In genomic region chr10:39613973-39614372, GRCm38 (mm10) we compare ENCODE assay signal across 9 mouse cellular contexts. TPM values are rescaled to one million over a fixed set of nuclear protein-coding genes. Genes with fewer than 3 reads are reported as not detected.
DNase-seq lines count a peak whose midpoint lies in the region; ATAC-seq and TF ChIP-seq lines count a peak whose summit lies in the region.
"Had no signal": no experiment of that assay in that cellular context is flagged by ENCODE, and none has a peak within 500 bp of the region (broad histone marks: within the 10 kb centered on the region; RNA-seq: fewer than 3 reads in every experiment).

No protein-coding gene starts in this region.

- no peaks in the 10 kb centered on the region for H3K9me3 ChIP-seq in ES-Bruce4 (replicated peaks; ENCODE audit: control insufficient read depth, insufficient read depth, low read length, poor library complexity, severe bottlenecking)
- no peaks in the 10 kb centered on the region for H3K9me3 ChIP-seq in heart, postnatal 0 days (replicated peaks; ENCODE audit: control insufficient read depth, low read length)
- no peaks in the 10 kb centered on the region for H3K9me3 ChIP-seq in lung, embryonic 16.5 days (ENCODE audit: control insufficient read depth, low read length)
- H3K9me3 ChIP-seq: G1E had no signal

- TF ChIP-seq POLR2A in ES-Bruce4 (IDR thresholded peaks at IDR 0.05; ENCODE audit: insufficient read depth, low read length), result no peak

- no peaks in the 10 kb centered on the region for H3K36me3 ChIP-seq in ES-Bruce4 (ENCODE audit: control insufficient read depth, insufficient read depth, low read length, poor library complexity, severe bottlenecking)
- no peaks in the 10 kb centered on the region; the same call in 1 of the 2 replicates for H3K36me3 ChIP-seq in heart, postnatal 0 days (replicated peaks; ENCODE audit: control insufficient read depth, insufficient read depth, low read length)
- peaks cover 8% of the 10 kb centered on the region for H3K36me3 ChIP-seq in lung, embryonic 16.5 days (ENCODE audit: control insufficient read depth, insufficient read depth, low read length)
- H3K36me3 ChIP-seq: G1E had no signal

- no peak for ATAC-seq in heart, postnatal 0 days (ENCODE audit: insufficient read depth, low read depth)
- ATAC-seq in lung, embryonic 16.5 days (ENCODE audit: low read depth), result peak; percentile 40

- H3K4me2 ChIP-seq in heart, postnatal 0 days (ENCODE audit: low read depth, low read length), result peak overlapping the region; percentile 62
- H3K4me2 ChIP-seq in lung, embryonic 16.5 days (ENCODE audit: low read depth, low read length), result peak overlapping the region; percentile 63

- H3K27me3 ChIP-seq in ES-Bruce4 (ENCODE audit: control insufficient read depth, insufficient read depth, low read length, poor library complexity, severe bottlenecking), result no peaks in the 10 kb centered on the region
- no peaks in the 10 kb centered on the region for H3K27me3 ChIP-seq in heart, postnatal 0 days (ENCODE audit: control insufficient read depth, insufficient read depth, low read length)
- H3K27me3 ChIP-seq in lung, embryonic 16.5 days (ENCODE audit: control insufficient read depth, insufficient read depth, low read depth, low read length), result no peaks in the 10 kb centered on the region

- peak overlapping the region; percentile 25 for H3K9ac ChIP-seq in ES-Bruce4 (ENCODE audit: low read depth, poor library complexity, severe bottlenecking)
- H3K9ac ChIP-seq in heart, postnatal 0 days (replicated peaks; ENCODE audit: low read depth, low read length), result peak overlapping the region; percentile 59
- peak overlapping the region; percentile 73 for H3K9ac ChIP-seq in lung, embryonic 16.5 days (ENCODE audit: low read length)

- TF ChIP-seq EP300 in ES-Bruce4 (IDR thresholded peaks at IDR 0.05; ENCODE audit: insufficient read depth, low read depth, low read length), result no peak
- 0 out of 2 replicates have a peak, but pooled peaks have one; percentile 34 for TF ChIP-seq EP300 in heart, postnatal 0 days (IDR thresholded peaks at IDR 0.05; ENCODE audit: low read depth)

- DNase-seq in gastrocnemius, adult 18-20 months (ENCODE audit: low spot score), result peak; percentile 56
- DNase-seq in gastrocnemius, postnatal 4 days (ENCODE audit: low spot score in 2 of 2), result no peak
- peak; percentile 16 for DNase-seq in heart, postnatal 0 days (ENCODE audit: low spot score)
- DNase-seq in left cerebral cortex, postnatal 14 days (ENCODE audit: low spot score in 2 of 2), result no peak
- no peak for DNase-seq in ovary, adult 18-20 months (ENCODE audit: low spot score)
- no peak for DNase-seq in layer of hippocampus, adult 2 months (ENCODE audit: low spot score in 2 of 2)

- WGBS in heart, postnatal 0 days, result 13% methylated on average over 2 of the region's 2 CpGs
- 4% methylated on average over 2 of the region's 2 CpGs for WGBS in lung, embryonic 16.5 days

- no peak overlapping the region for H3K4me3 ChIP-seq in ES-Bruce4 (ENCODE audit: low read depth, low read length)
- H3K4me3 ChIP-seq in heart, postnatal 0 days (ENCODE audit: low read depth, low read length), result peak overlapping the region; percentile 47
- peak overlapping the region; percentile 57 for H3K4me3 ChIP-seq in lung, embryonic 16.5 days (ENCODE audit: low read length)
- no peak overlapping the region for H3K4me3 ChIP-seq in layer of hippocampus, adult 2 months

- TF ChIP-seq CTCF in ES-Bruce4 (IDR thresholded peaks at IDR 0.05; ENCODE audit: low read depth, low read length), result no peak
- TF ChIP-seq CTCF in heart, postnatal 0 days (IDR thresholded peaks at IDR 0.05; ENCODE audit: low read depth), result no peak
- no peak for TF ChIP-seq CTCF in layer of hippocampus, adult 2 months (conservative IDR thresholded peaks at IDR 0.05)

- H3K4me1 ChIP-seq in ES-Bruce4 (ENCODE audit: control insufficient read depth, insufficient read depth, low read length), result no peaks in the 10 kb centered on the region
- peaks cover 21% of the 10 kb centered on the region for H3K4me1 ChIP-seq in heart, postnatal 0 days (ENCODE audit: control insufficient read depth, insufficient read depth)
- H3K4me1 ChIP-seq in lung, embryonic 16.5 days (replicated peaks; ENCODE audit: control insufficient read depth, insufficient read depth, low read length), result peaks cover 41% of the 10 kb centered on the region

- intact Hi-C loops in left cerebral cortex, postnatal 14 days (cut with DNase I), result no loop called here

- peak overlapping the region; percentile 46 for H3K27ac ChIP-seq in ES-Bruce4 (ENCODE audit: insufficient read depth, low read length)
- H3K27ac ChIP-seq in heart, postnatal 0 days (ENCODE audit: low read depth), result peak overlapping the region; percentile 88
- peak overlapping the region; percentile 99 for H3K27ac ChIP-seq in lung, embryonic 16.5 days (ENCODE audit: low read length)
- H3K27ac ChIP-seq in layer of hippocampus, adult 2 months, result no peak overlapping the region; the same call in 1 of the 2 replicates

RNA-seq across cellular contexts. Expression of gene Traf3ip2, which starts 1.2 kb away (rescaled TPM):
- total RNA-seq in gastrocnemius, adult 18-20 months (2021), result 1 to 10 TPM; 2.5 to 3.9 TPM
- 1 to 10 TPM; 4.4 to 5.8 TPM for total RNA-seq in gastrocnemius, postnatal 4 days (2021)
- 11.9 and 12.8 TPM in 2 replicates for polyA plus RNA-seq in ES-Bruce4 (2011; ENCODE audit: insufficient read depth, insufficient read length, low read depth, missing spikeins)
- 6.4 and 9.9 TPM in 2 replicates for total RNA-seq in heart, postnatal 0 days (2014; rRNA removed; ENCODE audit: low replicate concordance)
- 6.3 and 6.4 TPM in 2 replicates for polyA plus RNA-seq in heart, postnatal 0 days (2015; fragmentation: Nextera tagmentation; extraction: Ambion mirVana)
- polyA plus RNA-seq in lung, embryonic 16.5 days (2015; fragmentation: Nextera tagmentation; extraction: Ambion mirVana), result 34.2 and 37.9 TPM in 2 replicates
- 1 to 10 TPM in 1 of 2 experiments, under 1 TPM in 1; 0.94 to 1.1 TPM for total RNA-seq in left cerebral cortex, postnatal 14 days (2021)
- total RNA-seq in layer of hippocampus, adult 2 months (2021), result 1 to 10 TPM; 2.5 to 2.6 TPM

Comparison
In these comparisons a context has a peak if more than half of its experiments do, and no peak if none do; other contexts are left out.
1. DNase-seq: peak in gastrocnemius, adult 18-20 months (single experiment) and heart, postnatal 0 days (single experiment); none in gastrocnemius, postnatal 4 days (0 of 2), left cerebral cortex, postnatal 14 days (0 of 2), ovary, adult 18-20 months (single experiment) and layer of hippocampus, adult 2 months (0 of 2).
2. H3K4me3 ChIP-seq: peak in heart, postnatal 0 days (single experiment) and lung, embryonic 16.5 days (single experiment); none in ES-Bruce4 (single experiment) and layer of hippocampus, adult 2 months (single experiment).
3. Peak in every context shown above with its lines, with median percentiles within 50 percentile points of each other: H3K9ac ChIP-seq.